Mouse (Mus musculus) neutrophil, adult 59 days (primary cell): ENCODE results near the gene Lrrc8a. TPM values are rescaled to one million over a fixed set of nuclear protein-coding genes. Genes with fewer than 3 reads are reported as not detected.

Experiments used
- total RNA-seq, 2 experiments: library from RNA; stranded (reverse); gene quantifications; 1 replicate in 1 of 2; 2 replicates in 1 of 2; pipeline ENCODE4 v1.2.4; 2023

Gene Lrrc8a
- 10 to 100 TPM; 16.2 to 19.7 TPM for total RNA-seq

DNA sequence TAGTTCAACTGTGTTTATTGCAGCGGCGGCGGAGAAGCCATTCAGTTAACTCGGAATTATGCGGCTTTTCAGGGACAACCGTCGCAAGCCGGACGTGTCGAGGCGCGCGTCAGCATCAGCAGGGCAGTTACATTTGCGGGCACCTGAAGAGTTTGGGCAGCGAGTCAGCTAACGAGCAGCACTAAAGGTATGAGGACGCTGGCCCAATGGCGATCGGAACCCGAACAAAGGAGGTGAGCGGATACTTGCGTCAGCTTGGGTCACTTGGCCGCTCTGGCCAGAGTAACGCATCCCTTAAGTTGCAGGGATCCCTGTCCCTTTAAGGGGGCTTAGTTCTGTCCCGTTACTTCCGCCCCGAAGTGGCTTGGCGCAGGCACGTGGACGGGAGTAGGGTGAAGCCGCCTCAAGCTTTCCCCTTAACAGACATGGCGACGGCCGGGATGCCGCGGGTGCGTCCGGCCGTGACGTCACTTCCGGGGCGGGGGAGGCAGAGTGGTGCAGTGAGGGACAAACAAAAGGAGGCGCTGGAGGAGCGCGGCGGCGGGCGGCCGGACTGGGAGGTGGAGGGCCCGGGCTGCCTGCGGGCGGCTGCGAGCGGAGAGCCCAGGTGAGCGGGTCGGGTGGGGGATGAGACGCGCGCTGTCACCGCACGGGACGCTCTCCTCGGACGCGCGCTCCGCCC lies at the start of gene Lrrc8a:
Gene Lrrc8a (plus strand): TSS at position 517 of the 682 bp plus-strand sequence.

GRCm38 (mm10) chr2:30205629-30206357 lies 31.7 kb upstream of the Lrrc8a start, which contains the start of gene Kyat1:
Gene Kyat1 (minus strand): TSS chr2:30205847.

DNA sequence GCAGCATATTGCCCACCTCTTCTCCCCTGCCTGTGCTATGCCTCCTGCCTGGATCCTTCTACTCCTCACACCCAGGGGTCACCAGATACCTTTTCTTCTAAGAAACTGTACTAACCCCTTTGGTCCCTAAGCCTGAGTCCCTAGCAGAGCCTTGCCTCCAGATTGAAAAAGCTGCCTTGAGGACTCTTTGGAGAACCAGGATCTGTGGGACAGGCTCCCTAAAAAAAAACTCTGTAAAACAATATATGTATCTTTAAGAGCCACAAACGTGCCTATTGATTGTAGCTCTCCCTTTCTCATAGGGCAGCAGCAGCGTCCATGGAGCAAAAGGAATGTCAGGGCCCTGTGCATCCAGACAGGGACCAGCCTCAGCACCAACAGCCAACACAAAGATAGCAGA lies 2.8 kb downstream of the Lrrc8a start, which contains the start of gene Gm28035:
Gene Gm28035 (plus strand): TSS at position 301 of the 400 bp plus-strand sequence.

DNA sequence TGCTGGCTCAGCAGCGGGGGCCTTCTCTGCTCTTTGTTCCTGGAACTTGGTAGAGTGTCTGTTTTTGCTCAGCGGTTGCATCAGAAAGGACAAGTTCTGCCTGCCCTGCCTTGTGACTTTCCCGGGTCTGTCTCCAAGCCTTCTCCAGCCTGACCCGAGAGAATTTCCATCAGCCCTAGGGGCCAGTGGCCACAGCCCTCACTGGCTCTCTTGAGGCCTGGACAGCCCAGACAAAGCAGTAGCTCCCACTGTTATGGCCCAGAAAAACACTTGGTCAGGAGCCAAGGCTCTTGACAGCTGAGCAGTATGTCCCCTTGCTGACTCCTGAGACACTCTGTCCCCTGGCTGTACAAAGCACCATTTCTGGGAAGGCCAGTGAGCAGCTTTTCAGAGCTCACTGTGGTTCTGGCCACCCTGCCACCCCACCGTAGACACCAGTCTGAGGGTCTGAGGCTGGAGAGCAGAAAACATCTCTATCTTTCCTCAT lies 28.3 kb downstream of the Lrrc8a start, which contains the start of gene Phyhd1:
Gene Phyhd1 (plus strand): TSS at position 437 of the 487 bp plus-strand sequence.

DNA sequence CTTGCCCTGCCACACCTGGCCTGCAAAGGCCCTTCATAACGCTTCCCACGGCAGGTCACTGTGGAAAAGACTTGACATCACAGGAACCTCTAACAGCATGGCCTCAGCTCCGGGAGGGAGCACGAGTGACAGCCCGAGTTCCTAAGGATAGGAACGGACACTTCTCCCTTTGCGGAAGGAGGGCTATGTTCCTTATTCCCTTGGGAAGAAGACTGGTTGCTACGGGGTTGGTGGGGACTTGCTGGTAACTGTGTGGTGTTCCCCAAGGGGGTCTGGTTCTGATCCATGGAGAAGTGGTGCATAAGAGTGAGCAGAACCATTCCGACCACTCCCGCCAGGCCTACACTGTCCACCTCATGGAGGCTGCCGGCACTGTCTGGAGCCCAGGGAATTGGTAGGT lies 43.2 kb downstream of the Lrrc8a start, which contains the start of gene Gm28038:
Gene Gm28038 (plus strand): TSS at position 301 of the 400 bp plus-strand sequence.

GRCm38 (mm10) chr2:30286192-30287026 lies 48.9 kb downstream of the Lrrc8a start, which contains the start of the genes Dolk and Nup188:
Gene Dolk (minus strand): TSS chr2:30286334.
Gene Nup188 (plus strand): TSS chr2:30286397.

Other genes starting within 250 kb of the Lrrc8a start
- gene Wdr34, start 188.8 kb upstream of the Lrrc8a start, total RNA-seq = 1 to 10 TPM; 2.0 TPM
- gene Set, start 180.3 kb upstream of the Lrrc8a start, total RNA-seq = 100 to 1,000 TPM; 117 to 141 TPM
- gene Pkn3, start 160.0 kb upstream of the Lrrc8a start, total RNA-seq = 10 to 100 TPM in 1 of 2 experiments, 1 to 10 TPM in 1; 4.2 to 11.0 TPM
- 10 to 100 TPM; 11.2 to 11.5 TPM for gene Zdhhc12, start 144.1 kb upstream of the Lrrc8a start, total RNA-seq
- 10 to 100 TPM; 32.6 to 35.7 TPM for gene Zer1, start 113.1 kb upstream of the Lrrc8a start, total RNA-seq
- 10 to 100 TPM; 44.3 to 51.3 TPM for gene Tbc1d13, start 104.0 kb upstream of the Lrrc8a start, total RNA-seq
- gene Endog, start 66.2 kb upstream of the Lrrc8a start, total RNA-seq = 1 to 10 TPM; 3.2 to 3.4 TPM
- 10 to 100 TPM in 1 of 2 experiments, 1 to 10 TPM in 1; 7.6 to 10.1 TPM for gene Spout1, start 59.3 kb upstream of the Lrrc8a start, total RNA-seq
- 1 to 10 TPM; 2.5 TPM for gene Kyat1, start 31.9 kb upstream of the Lrrc8a start, total RNA-seq
- under 1 TPM in 1 of 2 experiments, not detected in 1; 0.64 TPM for gene Gm28035, start 2.9 kb downstream of the Lrrc8a start, total RNA-seq
- 1 to 10 TPM; 1.4 to 2.4 TPM for gene Phyhd1, start 28.5 kb downstream of the Lrrc8a start, total RNA-seq
- 1 to 10 TPM in 1 of 2 experiments, not detected in 1; 8.2 TPM for gene Gm28038, start 43.3 kb downstream of the Lrrc8a start, total RNA-seq
- gene Dolk, start 48.6 kb downstream of the Lrrc8a start, total RNA-seq = 1 to 10 TPM; 4.6 to 6.1 TPM
- gene Nup188, start 48.7 kb downstream of the Lrrc8a start, total RNA-seq = 10 to 100 TPM; 30.0 to 30.1 TPM
- gene Sh3glb2, start 121.6 kb downstream of the Lrrc8a start, total RNA-seq = 10 to 100 TPM; 14.6 to 16.0 TPM
- 1 to 10 TPM; 5.9 to 7.6 TPM for gene Miga2, start 126.5 kb downstream of the Lrrc8a start, total RNA-seq
- 10 to 100 TPM; 10.8 to 12.6 TPM for gene Dolpp1, start 154.5 kb downstream of the Lrrc8a start, total RNA-seq
- gene Crat, start 178.1 kb downstream of the Lrrc8a start, total RNA-seq = 10 to 100 TPM; 31.9 to 36.0 TPM
- gene Ptpa, start 178.3 kb downstream of the Lrrc8a start, total RNA-seq = 100 to 1,000 TPM in 1 of 2 experiments, 10 to 100 TPM in 1; 96.5 to 101 TPM
- 1 to 10 TPM in 1 of 2 experiments, under 1 TPM in 1; 0.76 to 1.9 TPM for gene Ier5l, start 236.5 kb downstream of the Lrrc8a start, total RNA-seq